Mouse (Mus musculus) lung, adult 2 months (tissue): ENCODE measurements around the gene Sh3kbp1.

Experiments used
- CTCF ChIP-seq: fragments of 200-500 bp; IDR thresholded peaks from 2 replicates; pipeline ENCODE4 v1.5.1; 2011; ENCODE audit warnings: mild to moderate bottlenecking, low read length, control low read depth; ENCODE audit not compliant: insufficient read depth
- POLR2A ChIP-seq: fragments of 200-500 bp; IDR thresholded peaks from 2 replicates; pipeline ENCODE4 v1.6.1; 2011; ENCODE audit warnings: low read depth, mild to moderate bottlenecking, control low read depth, low read length, borderline replicate concordance; ENCODE audit errors: extremely low read depth

DNA sequence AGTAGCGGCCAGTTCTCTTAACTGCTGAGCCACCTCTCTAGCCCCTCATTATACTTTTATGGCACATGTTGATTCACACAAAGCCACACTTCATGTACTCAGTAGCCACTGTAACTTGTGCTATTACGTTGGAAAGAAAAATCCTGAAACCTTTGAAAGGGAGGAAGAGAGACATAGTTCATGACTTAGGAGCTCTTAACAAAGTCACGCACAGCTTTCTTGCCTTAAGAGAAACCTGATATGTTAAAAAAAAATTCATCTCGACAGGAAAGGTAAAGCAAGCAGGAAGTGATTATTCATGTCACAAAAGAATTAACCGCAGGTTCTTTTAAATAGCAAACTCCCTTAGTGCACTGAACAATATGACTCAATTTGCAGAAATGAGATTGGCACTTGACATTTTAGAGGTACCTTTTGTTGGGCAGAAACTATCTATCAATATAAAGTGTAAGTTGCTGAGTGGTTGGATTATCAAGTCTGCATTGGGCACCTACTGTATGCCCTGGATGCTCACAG lies 51.3 kb downstream of the Sh3kbp1 start:
- TF ChIP-seq POLR2A (no peak), CTCF (no peak)
